23 mouse cellular contexts compared by ENCODE assay signal in the genomic region with DNA sequence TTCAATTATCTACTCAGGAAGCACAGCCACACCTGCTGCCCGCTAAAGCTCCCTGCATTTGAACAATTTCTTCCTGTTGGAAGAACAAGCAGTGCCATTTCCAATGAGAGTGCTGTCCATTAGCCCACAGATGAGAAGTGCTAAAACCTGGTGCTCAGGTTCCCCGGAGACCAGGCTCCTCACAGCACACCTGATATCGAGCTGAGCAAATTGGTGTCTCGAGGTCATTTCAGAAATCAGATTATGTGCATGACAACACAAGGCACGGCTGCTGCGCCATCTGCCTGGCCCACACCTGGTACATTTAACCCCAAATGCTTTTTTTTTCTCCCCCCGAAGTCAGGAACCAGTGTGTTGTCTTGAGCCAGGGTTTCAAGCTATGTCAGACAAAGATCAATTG.
A peak's percentile ranks its signal among the peaks of the same experiment; 100 is the strongest.
DNase-seq lines count a peak whose midpoint lies in the region; ATAC-seq and TF ChIP-seq lines count a peak whose summit lies in the region.
"Had no signal": no experiment of that assay in that cellular context is flagged by ENCODE, and none has a peak within 500 bp of the region (broad histone marks: within the 10 kb centered on the region; RNA-seq: fewer than 3 reads in every experiment).

No protein-coding gene starts in this region.

- peak; percentile 20 for DNase-seq in forebrain, embryonic 14.5 days (ENCODE audit: low spot score)
- no peak for DNase-seq in forebrain, embryonic 10.5 days (ENCODE audit: extremely low spot score, low spot score)
- DNase-seq in midbrain, embryonic 10.5 days (ENCODE audit: low spot score), result no peak
- peak; percentile 59 for DNase-seq in embryonic facial prominence, embryonic 14.5 days (ENCODE audit: low spot score)
- no peak for DNase-seq in urinary bladder, postnatal 4 days (ENCODE audit: low spot score in 2 of 2)
- DNase-seq in layer of hippocampus, adult 2 months (ENCODE audit: low spot score in 2 of 2), result no peak
- DNase-seq: cerebellum, adult 11-12 months; gastrocnemius, postnatal 14 days; heart, adult 11 months; heart, postnatal 10 days; kidney, adult 9 months; kidney, postnatal 14 days; liver, postnatal 0 days; right cerebral cortex, postnatal 25 days; spleen, adult 18-20 months had no signal

- no peaks in the 10 kb centered on the region for H3K9me3 ChIP-seq in forebrain, embryonic 14.5 days (replicated peaks; ENCODE audit: control insufficient read depth, low read length)
- no peaks in the 10 kb centered on the region for H3K9me3 ChIP-seq in forebrain, embryonic 10.5 days
- H3K9me3 ChIP-seq in midbrain, embryonic 12.5 days, result no peaks in the 10 kb centered on the region
- H3K9me3 ChIP-seq in midbrain, embryonic 10.5 days (replicated peaks), result no peaks in the 10 kb centered on the region
- H3K9me3 ChIP-seq in embryonic facial prominence, embryonic 14.5 days (ENCODE audit: control insufficient read depth, low read length), result no peaks in the 10 kb centered on the region
- H3K9me3 ChIP-seq: heart, embryonic 12.5 days; hindbrain, embryonic 15.5 days; limb, embryonic 12.5 days had no signal

- H3K27ac ChIP-seq in forebrain, embryonic 14.5 days (ENCODE audit: low read depth, low read length), result no peak overlapping the region
- H3K27ac ChIP-seq in forebrain, embryonic 10.5 days, result no peak overlapping the region
- H3K27ac ChIP-seq in midbrain, embryonic 12.5 days (replicated peaks), result no peak overlapping the region
- no peak overlapping the region for H3K27ac ChIP-seq in midbrain, embryonic 10.5 days (replicated peaks)
- no peak overlapping the region for H3K27ac ChIP-seq in embryonic facial prominence, embryonic 14.5 days (replicated peaks; ENCODE audit: low read depth, low read length)
- H3K27ac ChIP-seq in layer of hippocampus, adult 2 months, result no peak overlapping the region
- H3K27ac ChIP-seq: hindbrain, embryonic 15.5 days; macrophage had no signal

- ATAC-seq in forebrain, embryonic 14.5 days, result no peak
- 0 out of 2 replicates have a peak, but pooled peaks have one; percentile 13 for ATAC-seq in midbrain, embryonic 12.5 days (ENCODE audit: low FRiP score, low read depth)
- ATAC-seq in embryonic facial prominence, embryonic 14.5 days (ENCODE audit: low read depth), result peak; percentile 72; the same call in 1 of the 2 replicates
- ATAC-seq: intestine, embryonic 16.5 days; liver, postnatal 0 days; lung, postnatal 0 days had no signal

- H3K9ac ChIP-seq in forebrain, embryonic 14.5 days (ENCODE audit: low read length), result no peak overlapping the region
- no peak overlapping the region for H3K9ac ChIP-seq in midbrain, embryonic 12.5 days (replicated peaks)
- H3K9ac ChIP-seq in embryonic facial prominence, embryonic 14.5 days (ENCODE audit: low read depth, low read length), result no peak overlapping the region
- H3K9ac ChIP-seq: heart, embryonic 12.5 days; hindbrain, embryonic 15.5 days; limb, embryonic 12.5 days; liver, postnatal 0 days had no signal

- 62% methylated on average over 7 of the region's 7 CpGs for WGBS in forebrain, embryonic 14.5 days
- 66% methylated on average over 7 of the region's 7 CpGs for WGBS in forebrain, embryonic 10.5 days
- WGBS in midbrain, embryonic 12.5 days, result 58% methylated on average over 7 of the region's 7 CpGs
- WGBS in midbrain, embryonic 10.5 days, result 80% methylated on average over 7 of the region's 7 CpGs
- WGBS in embryonic facial prominence, embryonic 14.5 days, result 46% methylated on average over 7 of the region's 7 CpGs

- no peak overlapping the region for H3K4me2 ChIP-seq in forebrain, embryonic 14.5 days (ENCODE audit: low read length)
- H3K4me2 ChIP-seq in midbrain, embryonic 12.5 days (replicated peaks), result no peak overlapping the region
- H3K4me2 ChIP-seq in embryonic facial prominence, embryonic 14.5 days (ENCODE audit: low read depth, low read length), result no peak overlapping the region
- H3K4me2 ChIP-seq: hindbrain, embryonic 15.5 days; liver, embryonic 11.5 days had no signal

- no peaks in the 10 kb centered on the region for H3K36me3 ChIP-seq in forebrain, embryonic 14.5 days (ENCODE audit: control insufficient read depth, insufficient read depth, low read length)
- H3K36me3 ChIP-seq in forebrain, embryonic 10.5 days (replicated peaks), result no peaks in the 10 kb centered on the region
- H3K36me3 ChIP-seq in midbrain, embryonic 12.5 days, result no peaks in the 10 kb centered on the region
- H3K36me3 ChIP-seq in midbrain, embryonic 10.5 days, result no peaks in the 10 kb centered on the region
- H3K36me3 ChIP-seq in embryonic facial prominence, embryonic 14.5 days (ENCODE audit: control insufficient read depth, insufficient read depth, low read length), result no peaks in the 10 kb centered on the region
- H3K36me3 ChIP-seq: heart, embryonic 12.5 days; hindbrain, embryonic 15.5 days; limb, embryonic 12.5 days had no signal

- H3K4me1 ChIP-seq in forebrain, embryonic 14.5 days (ENCODE audit: control insufficient read depth, insufficient read depth, low read length), result peaks cover 10% of the 10 kb centered on the region
- peaks cover 47% of the 10 kb centered on the region for H3K4me1 ChIP-seq in forebrain, embryonic 10.5 days
- H3K4me1 ChIP-seq in midbrain, embryonic 12.5 days, result peaks cover 22% of the 10 kb centered on the region
- H3K4me1 ChIP-seq in midbrain, embryonic 10.5 days, result peaks cover 42% of the 10 kb centered on the region
- H3K4me1 ChIP-seq in embryonic facial prominence, embryonic 14.5 days (ENCODE audit: control insufficient read depth, insufficient read depth, low read length), result no peaks in the 10 kb centered on the region

- no peaks in the 10 kb centered on the region for H3K27me3 ChIP-seq in forebrain, embryonic 14.5 days (replicated peaks; ENCODE audit: control insufficient read depth, insufficient read depth, low read length)
- H3K27me3 ChIP-seq in forebrain, embryonic 10.5 days (ENCODE audit: poor library complexity, severe bottlenecking), result peaks cover 45% of the 10 kb centered on the region
- no peaks in the 10 kb centered on the region for H3K27me3 ChIP-seq in midbrain, embryonic 12.5 days
- no peaks in the 10 kb centered on the region for H3K27me3 ChIP-seq in midbrain, embryonic 10.5 days (ENCODE audit: low read depth, poor library complexity, severe bottlenecking)
- H3K27me3 ChIP-seq in embryonic facial prominence, embryonic 14.5 days (replicated peaks; ENCODE audit: control insufficient read depth, insufficient read depth, low read length), result no peaks in the 10 kb centered on the region
- H3K27me3 ChIP-seq: heart, embryonic 12.5 days; hindbrain, embryonic 15.5 days; limb, embryonic 12.5 days had no signal

- H3K4me3 ChIP-seq in forebrain, embryonic 14.5 days (ENCODE audit: low read depth, low read length), result no peak overlapping the region
- no peak overlapping the region for H3K4me3 ChIP-seq in forebrain, embryonic 10.5 days
- no peak overlapping the region for H3K4me3 ChIP-seq in midbrain, embryonic 12.5 days
- H3K4me3 ChIP-seq in midbrain, embryonic 10.5 days, result no peak overlapping the region
- H3K4me3 ChIP-seq in embryonic facial prominence, embryonic 14.5 days (ENCODE audit: low read depth, low read length), result no peak overlapping the region
- H3K4me3 ChIP-seq in layer of hippocampus, adult 2 months, result no peak overlapping the region
- H3K4me3 ChIP-seq: hindbrain, embryonic 15.5 days had no signal

- no peak for TF ChIP-seq CTCF in layer of hippocampus, adult 2 months (conservative IDR thresholded peaks at IDR 0.05)

Comparison
In these comparisons a context has a peak if more than half of its experiments do, and no peak if none do; other contexts are left out.
1. DNase-seq: peak in forebrain, embryonic 14.5 days (single experiment) and embryonic facial prominence, embryonic 14.5 days (single experiment); none in forebrain, embryonic 10.5 days (single experiment), midbrain, embryonic 10.5 days (single experiment), urinary bladder, postnatal 4 days (0 of 2) and layer of hippocampus, adult 2 months (0 of 2).